14 mouse cellular contexts compared by ENCODE assay signal in the genomic region with DNA sequence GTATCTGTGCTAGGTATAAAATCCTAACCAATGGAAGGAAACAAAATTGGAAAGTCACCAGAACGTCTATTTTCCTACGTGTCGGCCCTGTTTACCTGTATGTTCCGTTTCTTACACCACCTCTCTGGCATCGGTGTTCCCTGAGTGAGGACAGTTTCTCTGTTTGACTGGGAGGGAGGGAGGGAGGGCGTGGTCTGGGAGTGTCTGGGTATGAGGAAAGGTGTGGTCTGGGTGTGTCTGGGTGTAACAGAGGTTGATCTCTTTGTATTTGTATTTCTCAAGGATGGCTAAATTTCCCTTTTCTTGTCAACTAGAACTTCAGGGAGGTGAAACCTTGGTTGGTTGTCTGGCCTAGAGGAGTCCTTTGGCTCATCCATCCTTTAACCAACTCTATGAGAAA.
"Had no signal": no experiment of that assay in that cellular context is flagged by ENCODE, and none has a peak within 500 bp of the region (broad histone marks: within the 10 kb centered on the region; RNA-seq: fewer than 3 reads in every experiment).

No protein-coding gene starts in this region.

- H3K4me1 ChIP-seq: limb, embryonic 13.5 days; midbrain, embryonic 10.5 days; midbrain, embryonic 15.5 days; neural tube, embryonic 15.5 days had no signal

- H3K4me3 ChIP-seq: limb, embryonic 13.5 days; midbrain, embryonic 10.5 days; midbrain, embryonic 15.5 days; neural tube, embryonic 15.5 days had no signal

- H3K9me3 ChIP-seq: limb, embryonic 13.5 days; midbrain, embryonic 10.5 days; midbrain, embryonic 15.5 days; neural tube, embryonic 15.5 days had no signal

- H3K4me2 ChIP-seq: limb, embryonic 13.5 days; midbrain, embryonic 15.5 days; neural tube, embryonic 15.5 days had no signal

- H3K27me3 ChIP-seq: limb, embryonic 13.5 days; midbrain, embryonic 15.5 days; neural tube, embryonic 15.5 days had no signal

- ATAC-seq: inflammation-experienced regulatory T-cells, adult 6 months; intestine, postnatal 0 days; midbrain, embryonic 15.5 days had no signal

- DNase-seq: kidney, adult 8-10 months; kidney, postnatal 25 days; layer of hippocampus, adult 9-11 months; layer of hippocampus, postnatal 36 days; lung, adult 18-20 months; right cerebral cortex, adult 18-20 months; thymus, postnatal 25 days had no signal

- H3K36me3 ChIP-seq: limb, embryonic 13.5 days; midbrain, embryonic 10.5 days; midbrain, embryonic 15.5 days; neural tube, embryonic 15.5 days had no signal

- H3K27ac ChIP-seq: limb, embryonic 13.5 days; midbrain, embryonic 10.5 days; midbrain, embryonic 15.5 days; neural tube, embryonic 15.5 days; stomach, postnatal 0 days had no signal

- H3K9ac ChIP-seq: limb, embryonic 13.5 days; midbrain, embryonic 15.5 days; neural tube, embryonic 15.5 days had no signal
